8 mouse cellular contexts compared by ENCODE assay signal in the genomic region with DNA sequence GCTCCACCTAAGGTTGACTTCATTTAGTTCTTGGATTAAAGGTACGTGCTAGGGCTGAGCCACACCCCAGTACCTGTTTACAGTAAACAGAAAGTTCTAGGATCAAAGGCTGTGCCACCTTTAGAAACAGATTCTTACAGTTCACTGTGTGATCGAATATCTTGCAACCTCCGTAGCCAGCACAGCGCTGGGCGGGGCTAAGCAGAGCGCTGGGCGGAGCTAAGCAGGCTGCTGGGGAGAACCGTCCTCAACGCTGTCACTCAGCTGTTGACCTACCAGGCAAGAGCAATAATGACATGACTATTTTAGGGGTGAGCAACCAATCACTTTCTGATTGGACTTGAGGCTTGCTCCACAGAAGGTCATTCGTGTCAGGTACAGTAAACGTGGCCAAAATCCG. TPM values are rescaled to one million over a fixed set of nuclear protein-coding genes. Genes with fewer than 3 reads are reported as not detected.
DNase-seq lines count a peak whose midpoint lies in the region; ATAC-seq and TF ChIP-seq lines count a peak whose summit lies in the region.

No protein-coding gene starts in this region.

- TF ChIP-seq CTCF in lung, embryonic 14.5 days (IDR thresholded peaks at IDR 0.05; ENCODE audit: low read depth), result no peak

- no peaks in the 10 kb centered on the region for H3K36me3 ChIP-seq in heart, embryonic 13.5 days
- no peaks in the 10 kb centered on the region for H3K36me3 ChIP-seq in embryonic facial prominence, embryonic 11.5 days (replicated peaks; ENCODE audit: control insufficient read depth, insufficient read depth, low read depth, low read length)
- H3K36me3 ChIP-seq in lung, embryonic 14.5 days (ENCODE audit: insufficient read depth), result no peaks in the 10 kb centered on the region
- H3K36me3 ChIP-seq in splenic B cell, adult 2 months (ENCODE audit: control insufficient read depth, insufficient read depth, low read length, poor library complexity, severe bottlenecking), result no peaks in the 10 kb centered on the region

- peak overlapping the region; percentile 58 for H3K4me2 ChIP-seq in heart, embryonic 13.5 days
- no peak overlapping the region for H3K4me2 ChIP-seq in embryonic facial prominence, embryonic 11.5 days (ENCODE audit: low read depth, low read length)
- peak overlapping the region; percentile 49 for H3K4me2 ChIP-seq in lung, embryonic 14.5 days

- no peak for DNase-seq in heart, adult 8-10 months (ENCODE audit: low spot score)
- peak; percentile 60 for DNase-seq in embryonic facial prominence, embryonic 11.5 days (ENCODE audit: low spot score)
- DNase-seq in kidney, adult 11 months, result peak; percentile 51
- peak; percentile 63 for DNase-seq in lung, embryonic 14.5 days
- peak; percentile 75 for DNase-seq in splenic B cell, adult 2 months (ENCODE audit: low read depth, low spot score)
- no peak for DNase-seq in right cerebral cortex, postnatal 10 days (ENCODE audit: low spot score in 2 of 2)
- DNase-seq in frontal cortex, postnatal 14 days (ENCODE audit: low spot score in 2 of 2), result no peak

- peak; percentile 63 for ATAC-seq in heart, embryonic 13.5 days (ENCODE audit: extremely low read depth, insufficient number of reproducible peaks, low FRiP score, low TSS enrichment)
- ATAC-seq in embryonic facial prominence, embryonic 11.5 days (replicated peaks; ENCODE audit: insufficient number of reproducible peaks, low FRiP score, low TSS enrichment, low read depth), result no peak
- peak; percentile 54; the same call in 1 of the 2 replicates for ATAC-seq in lung, embryonic 14.5 days (ENCODE audit: insufficient read depth)

- H3K9ac ChIP-seq in heart, embryonic 13.5 days, result no peak overlapping the region; the same call in 1 of the 2 replicates
- H3K9ac ChIP-seq in embryonic facial prominence, embryonic 11.5 days (replicated peaks; ENCODE audit: low read length), result no peak overlapping the region
- H3K9ac ChIP-seq in lung, embryonic 14.5 days, result no peak overlapping the region

- H3K27me3 ChIP-seq in heart, embryonic 13.5 days (replicated peaks), result peaks cover 23% of the 10 kb centered on the region
- H3K27me3 ChIP-seq in embryonic facial prominence, embryonic 11.5 days (ENCODE audit: control insufficient read depth, insufficient read depth, low read length), result no peaks in the 10 kb centered on the region
- no peaks in the 10 kb centered on the region for H3K27me3 ChIP-seq in lung, embryonic 14.5 days (ENCODE audit: insufficient read depth, low read length)
- H3K27me3 ChIP-seq in splenic B cell, adult 2 months (ENCODE audit: control insufficient read depth, insufficient read depth, low read length, poor library complexity, severe bottlenecking), result no peaks in the 10 kb centered on the region

- WGBS in heart, embryonic 13.5 days, result 14% methylated on average over 12 of the region's 12 CpGs
- 10% methylated on average over 12 of the region's 12 CpGs for WGBS in embryonic facial prominence, embryonic 11.5 days
- 10% methylated on average over 12 of the region's 12 CpGs for WGBS in lung, embryonic 14.5 days

- H3K4me1 ChIP-seq in heart, embryonic 13.5 days, result peaks cover 12% of the 10 kb centered on the region
- H3K4me1 ChIP-seq in embryonic facial prominence, embryonic 11.5 days (ENCODE audit: control insufficient read depth, insufficient read depth, low read length), result no peaks in the 10 kb centered on the region; the same call in 1 of the 2 replicates
- H3K4me1 ChIP-seq in lung, embryonic 14.5 days (ENCODE audit: insufficient read depth), result no peaks in the 10 kb centered on the region

- no peaks in the 10 kb centered on the region for H3K9me3 ChIP-seq in heart, embryonic 13.5 days
- H3K9me3 ChIP-seq in embryonic facial prominence, embryonic 11.5 days (replicated peaks; ENCODE audit: control insufficient read depth, low read length), result no peaks in the 10 kb centered on the region
- no peaks in the 10 kb centered on the region for H3K9me3 ChIP-seq in lung, embryonic 14.5 days (ENCODE audit: low read depth, low read length)

- no peak overlapping the region for H3K27ac ChIP-seq in heart, embryonic 13.5 days (replicated peaks)
- H3K27ac ChIP-seq in embryonic facial prominence, embryonic 11.5 days (replicated peaks; ENCODE audit: low read depth, low read length), result no peak overlapping the region
- H3K27ac ChIP-seq in lung, embryonic 14.5 days (ENCODE audit: low read depth), result no peak overlapping the region

- H3K4me3 ChIP-seq in heart, embryonic 13.5 days, result peak overlapping the region; percentile 22
- no peak overlapping the region for H3K4me3 ChIP-seq in embryonic facial prominence, embryonic 11.5 days (ENCODE audit: low read depth, low read length)
- no peak overlapping the region for H3K4me3 ChIP-seq in lung, embryonic 14.5 days (ENCODE audit: low read depth, low read length)

RNA-seq across cellular contexts. Expression of a gene that starts 7.9 kb away (rescaled TPM):
- 15.3 and 15.8 TPM in 2 replicates for polyA plus RNA-seq in heart, embryonic 13.5 days (2015; fragmentation: Nextera tagmentation; extraction: Ambion mirVana)
- total RNA-seq in heart, adult 8-10 months (2022), result 10 to 100 TPM; 11.2 to 14.0 (median 11.8) TPM
- polyA plus RNA-seq in embryonic facial prominence, embryonic 11.5 days (2014; fragmentation: Nextera tagmentation; extraction: Ambion mirVana), result 37.2 and 40.1 TPM in 2 replicates
- 20.6 and 22.9 TPM in 2 replicates for polyA plus RNA-seq in lung, embryonic 14.5 days (2014; fragmentation: Nextera tagmentation; extraction: Ambion mirVana)

RNA-seq across cellular contexts. Expression of a gene that starts 34.3 kb away (rescaled TPM):
- 8.7 and 8.9 TPM in 2 replicates for polyA plus RNA-seq in heart, embryonic 13.5 days (2015; fragmentation: Nextera tagmentation; extraction: Ambion mirVana)
- 1 to 10 TPM; 2.4 to 3.1 (median 2.7) TPM for total RNA-seq in heart, adult 8-10 months (2022)
- 23.0 and 24.8 TPM in 2 replicates for polyA plus RNA-seq in embryonic facial prominence, embryonic 11.5 days (2014; fragmentation: Nextera tagmentation; extraction: Ambion mirVana)
- polyA plus RNA-seq in lung, embryonic 14.5 days (2014; fragmentation: Nextera tagmentation; extraction: Ambion mirVana), result 15.7 and 18.0 TPM in 2 replicates

RNA-seq across cellular contexts. Expression of a gene that starts 36.1 kb away (rescaled TPM):
- 12.8 and 13.2 TPM in 2 replicates for polyA plus RNA-seq in heart, embryonic 13.5 days (2015; fragmentation: Nextera tagmentation; extraction: Ambion mirVana)
- total RNA-seq in heart, adult 8-10 months (2022), result 10 to 100 TPM; 49.0 to 61.5 (median 51.9) TPM
- polyA plus RNA-seq in embryonic facial prominence, embryonic 11.5 days (2014; fragmentation: Nextera tagmentation; extraction: Ambion mirVana), result 18.3 and 18.8 TPM in 2 replicates
- 17.8 and 21.6 TPM in 2 replicates for polyA plus RNA-seq in lung, embryonic 14.5 days (2014; fragmentation: Nextera tagmentation; extraction: Ambion mirVana)

RNA-seq across cellular contexts. Expression of a gene that starts 39.0 kb away (rescaled TPM):
- polyA plus RNA-seq in heart, embryonic 13.5 days (2015; fragmentation: Nextera tagmentation; extraction: Ambion mirVana), result 0.05 TPM in 1 of 2 replicates, not detected in the other
- not detected for total RNA-seq in heart, adult 8-10 months (2022)
- polyA plus RNA-seq in embryonic facial prominence, embryonic 11.5 days (2014; fragmentation: Nextera tagmentation; extraction: Ambion mirVana), result 0.08 and 0.14 TPM in 2 replicates
- polyA plus RNA-seq in lung, embryonic 14.5 days (2014; fragmentation: Nextera tagmentation; extraction: Ambion mirVana), result not detected in 2 replicates

Comparison
In these comparisons a context has a peak if more than half of its experiments do, and no peak if none do; other contexts are left out.
1. DNase-seq: peak in embryonic facial prominence, embryonic 11.5 days (single experiment), kidney, adult 11 months (single experiment), lung, embryonic 14.5 days (single experiment) and splenic B cell, adult 2 months (single experiment); none in heart, adult 8-10 months (single experiment), right cerebral cortex, postnatal 10 days (0 of 2) and frontal cortex, postnatal 14 days (0 of 2).